Mouse (Mus musculus) gastrocnemius, postnatal 14 days (tissue): Measurements from ENCODE around the gene Ccdc136. TPM values are rescaled to one million over a fixed set of nuclear protein-coding genes. Genes with fewer than 3 reads are reported as not detected.

ENCODE experiments used
- microRNA-seq, 2 experiments: library from miRNA; unstranded; fragments of <30 nt; microRNA quantifications; one replicate each; pipeline ENCODE4 v1.2.0; 2021
- total RNA-seq, 2 experiments: library from RNA; stranded (reverse); gene quantifications; 2 replicates each; pipeline ENCODE4 v1.2.3; 2021

The Ccdc136 gene
- total RNA-seq, 2 experiments from 2014 or later = 9.6 to 13.2 TPM

Small RNAs within 50 kb of the gene (microRNA-seq; reads per million reads assigned to microRNA genes)
- gene Gm26220 (0 reads per million in 2 experiments), gene Gm44354 (0 reads per million in 2 experiments)

Other genes starting within 250 kb of the Ccdc136 start
- 10 to 100 TPM; 13.6 to 13.8 TPM for gene Rbm28, start 231.3 kb upstream of the Ccdc136 start, total RNA-seq
- under 1 TPM; 0.64 to 0.88 TPM for gene Prrt4, start 216.7 kb upstream of the Ccdc136 start, total RNA-seq
- gene Impdh1, start 179.9 kb upstream of the Ccdc136 start, total RNA-seq = 10 to 100 TPM; 20.2 to 23.8 TPM
- 1 to 10 TPM; 5.3 to 5.4 TPM for gene Hilpda, start 123.8 kb upstream of the Ccdc136 start, total RNA-seq
- under 1 TPM; 0.20 to 0.21 TPM for gene Fam71f2, start 116.7 kb upstream of the Ccdc136 start, total RNA-seq
- not detected for gene Fam71f1, start 77.2 kb upstream of the Ccdc136 start, total RNA-seq
- gene Calu, start 48.2 kb upstream of the Ccdc136 start, total RNA-seq = 100 to 1,000 TPM; 121 to 131 TPM
- gene Opn1sw, start 7.8 kb upstream of the Ccdc136 start, total RNA-seq = under 1 TPM; 0.09 to 0.14 TPM
- 100 to 1,000 TPM; 267 to 438 TPM for gene Flnc, start 36.9 kb downstream of the Ccdc136 start, total RNA-seq
- gene Atp6v1f, start 71.4 kb downstream of the Ccdc136 start, total RNA-seq = 10 to 100 TPM; 97.8 to 99.2 TPM
- gene Atp6v1fnb, start 75.1 kb downstream of the Ccdc136 start, total RNA-seq = not detected
- 10 to 100 TPM; 12.4 to 13.8 TPM for gene Kcp, start 111.6 kb downstream of the Ccdc136 start, total RNA-seq
- gene Irf5, start 130.3 kb downstream of the Ccdc136 start, total RNA-seq = 1 to 10 TPM; 1.0 to 1.8 TPM
- gene Tnpo3, start 213.6 kb downstream of the Ccdc136 start, total RNA-seq = 10 to 100 TPM; 28.3 to 28.8 TPM